Mouse (Mus musculus): ENCODE data around the gene Cst12. TPM values are rescaled to one million over a fixed set of nuclear protein-coding genes. Genes with fewer than 3 reads are reported as not detected.

The Cst12 gene
- total RNA-seq (2014; rRNA removed; ENCODE audit: low replicate concordance) (not detected in 2 replicates), polyA plus RNA-seq (2015; fragmentation: Nextera tagmentation; extraction: Ambion mirVana) (not detected in 2 replicates)

GRCm38 (mm10) chr2:148789142-148789541, at the start of gene Cst12:
Gene Cst12, plus strand, starts transcription at chr2:148789361.
- Histone ChIP-seq H3K4me3 (ENCODE audit: low read depth, low read length) (no peak within 1 kb of the TSS), H3K9me3 (replicated peaks; ENCODE audit: control insufficient read depth, low read length) (no peaks in the 10 kb centered on the region), H3K4me1 (ENCODE audit: control insufficient read depth, insufficient read depth) (no peaks in the 10 kb centered on the region), H3K4me2 (ENCODE audit: low read depth, low read length) (no peak within 1 kb of the TSS), H3K9ac (replicated peaks; ENCODE audit: low read depth, low read length) (no peak within 1 kb of the TSS), H3K27me3 (ENCODE audit: control insufficient read depth, insufficient read depth, low read length) (no peaks in the 10 kb centered on the region), H3K27ac (ENCODE audit: low read depth) (no peak within 1 kb of the TSS), H3K36me3 (replicated peaks; ENCODE audit: control insufficient read depth, insufficient read depth, low read length) (no peaks in the 10 kb centered on the region)
- DNase-seq (ENCODE audit: low spot score): no peak
- ATAC-seq (ENCODE audit: insufficient read depth, low read depth): no peak
- TF ChIP-seq CTCF (IDR thresholded peaks at IDR 0.05; ENCODE audit: low read depth) (no peak), EP300 (IDR thresholded peaks at IDR 0.05; ENCODE audit: low read depth) (no peak)
- 86% methylated on average over 6 of the region's 6 CpGs for WGBS

DNA sequence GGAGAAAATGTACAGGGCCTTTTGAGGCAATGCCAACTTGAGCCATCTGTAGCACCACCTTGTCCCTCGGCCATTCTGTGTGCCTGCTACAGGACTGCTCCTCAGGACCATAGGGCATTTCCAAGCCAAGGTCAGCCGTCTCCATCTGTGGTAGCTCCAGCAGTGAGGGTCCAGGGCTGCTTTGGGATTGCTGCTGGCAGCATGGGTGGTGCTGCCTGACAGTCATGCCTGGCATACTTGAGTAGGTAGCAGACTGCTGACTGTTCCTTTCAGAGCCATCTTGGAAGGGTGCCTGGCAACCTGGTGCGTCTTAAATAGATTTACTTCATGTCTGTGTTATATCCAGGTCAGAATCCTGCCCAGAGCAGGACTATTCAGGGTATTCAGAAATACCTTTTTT, 46.2 kb upstream of the Cst12 start:
- no peak for TF ChIP-seq EP300 (IDR thresholded peaks at IDR 0.05; ENCODE audit: low read depth)
- TF ChIP-seq CTCF (IDR thresholded peaks at IDR 0.05; ENCODE audit: low read depth): no peak
- no peak for DNase-seq (ENCODE audit: low spot score)
- H3K4me3 ChIP-seq (ENCODE audit: low read depth, low read length): no peak overlapping the region
- H3K27me3 ChIP-seq (ENCODE audit: control insufficient read depth, insufficient read depth, low read length): no peaks in the 10 kb centered on the region
- no peak overlapping the region for H3K4me2 ChIP-seq (ENCODE audit: low read depth, low read length)
- WGBS: 56% methylated on average over 3 of the region's 3 CpGs
- no peak overlapping the region for H3K27ac ChIP-seq (ENCODE audit: low read depth)
- no peak for ATAC-seq (ENCODE audit: insufficient read depth, low read depth)
- H3K4me1 ChIP-seq (ENCODE audit: control insufficient read depth, insufficient read depth): 0 out of 2 replicates have a peak, but pooled peaks cover 3% of the 10 kb centered on the region
- H3K9ac ChIP-seq (replicated peaks; ENCODE audit: low read depth, low read length): no peak overlapping the region
- no peaks in the 10 kb centered on the region for H3K36me3 ChIP-seq (replicated peaks; ENCODE audit: control insufficient read depth, insufficient read depth, low read length)
- H3K9me3 ChIP-seq (replicated peaks; ENCODE audit: control insufficient read depth, low read length): peaks cover 5% of the 10 kb centered on the region; the same call in 1 of the 2 replicates

- TF ChIP-seq EP300 (IDR thresholded peaks at IDR 0.05; ENCODE audit: low read depth): no peak
- TF ChIP-seq CTCF (IDR thresholded peaks at IDR 0.05; ENCODE audit: low read depth): no peak
- H3K36me3 ChIP-seq (replicated peaks; ENCODE audit: control insufficient read depth, insufficient read depth, low read length): no peaks in the 10 kb centered on the region
- no peak overlapping the region for H3K27ac ChIP-seq (ENCODE audit: low read depth)
- H3K9me3 ChIP-seq (replicated peaks; ENCODE audit: control insufficient read depth, low read length): peaks cover 5% of the 10 kb centered on the region; the same call in 1 of the 2 replicates
- H3K9ac ChIP-seq (replicated peaks; ENCODE audit: low read depth, low read length): no peak overlapping the region
- no peak for DNase-seq (ENCODE audit: low spot score)
- H3K4me2 ChIP-seq (ENCODE audit: low read depth, low read length): no peak overlapping the region
- no peak overlapping the region for H3K4me3 ChIP-seq (ENCODE audit: low read depth, low read length)
- no peak for ATAC-seq (ENCODE audit: insufficient read depth, low read depth)
- no peaks in the 10 kb centered on the region for H3K27me3 ChIP-seq (ENCODE audit: control insufficient read depth, insufficient read depth, low read length)
- WGBS: 46% methylated on average over 3 of the region's 3 CpGs
- H3K4me1 ChIP-seq (ENCODE audit: control insufficient read depth, insufficient read depth): 0 out of 2 replicates have a peak, but pooled peaks cover 3% of the 10 kb centered on the region
Observed at GRCm38 (mm10) chr2:148743846-148744407, 45.2 kb upstream of the Cst12 start.

- H3K27ac ChIP-seq (ENCODE audit: low read depth): no peak within 1 kb of the TSS
- no peak for TF ChIP-seq EP300 (IDR thresholded peaks at IDR 0.05; ENCODE audit: low read depth)
- no peak for TF ChIP-seq CTCF (IDR thresholded peaks at IDR 0.05; ENCODE audit: low read depth)
- no peak within 1 kb of the TSS for H3K9ac ChIP-seq (replicated peaks; ENCODE audit: low read depth, low read length)
- DNase-seq (ENCODE audit: low spot score) (no peak), ATAC-seq (ENCODE audit: insufficient read depth, low read depth) (no peak)
- no peaks in the 10 kb centered on the region for H3K27me3 ChIP-seq (ENCODE audit: control insufficient read depth, insufficient read depth, low read length)
- no peaks in the 10 kb centered on the region for H3K4me1 ChIP-seq (ENCODE audit: control insufficient read depth, insufficient read depth)
- no peak within 1 kb of the TSS for H3K4me3 ChIP-seq (ENCODE audit: low read depth, low read length)
- 62% methylated on average over 1 of the region's 1 CpGs for WGBS
- no peaks in the 10 kb centered on the region for H3K9me3 ChIP-seq (replicated peaks; ENCODE audit: control insufficient read depth, low read length)
- H3K36me3 ChIP-seq (replicated peaks; ENCODE audit: control insufficient read depth, insufficient read depth, low read length): no peaks in the 10 kb centered on the region
- H3K4me2 ChIP-seq (ENCODE audit: low read depth, low read length): no peak within 1 kb of the TSS
Observed at GRCm38 (mm10) chr2:148750058-148750457, 39.1 kb upstream of the Cst12 start, which contains the start of gene Cstl1. Gene Cstl1, plus strand, starts transcription at chr2:148750358.

DNA sequence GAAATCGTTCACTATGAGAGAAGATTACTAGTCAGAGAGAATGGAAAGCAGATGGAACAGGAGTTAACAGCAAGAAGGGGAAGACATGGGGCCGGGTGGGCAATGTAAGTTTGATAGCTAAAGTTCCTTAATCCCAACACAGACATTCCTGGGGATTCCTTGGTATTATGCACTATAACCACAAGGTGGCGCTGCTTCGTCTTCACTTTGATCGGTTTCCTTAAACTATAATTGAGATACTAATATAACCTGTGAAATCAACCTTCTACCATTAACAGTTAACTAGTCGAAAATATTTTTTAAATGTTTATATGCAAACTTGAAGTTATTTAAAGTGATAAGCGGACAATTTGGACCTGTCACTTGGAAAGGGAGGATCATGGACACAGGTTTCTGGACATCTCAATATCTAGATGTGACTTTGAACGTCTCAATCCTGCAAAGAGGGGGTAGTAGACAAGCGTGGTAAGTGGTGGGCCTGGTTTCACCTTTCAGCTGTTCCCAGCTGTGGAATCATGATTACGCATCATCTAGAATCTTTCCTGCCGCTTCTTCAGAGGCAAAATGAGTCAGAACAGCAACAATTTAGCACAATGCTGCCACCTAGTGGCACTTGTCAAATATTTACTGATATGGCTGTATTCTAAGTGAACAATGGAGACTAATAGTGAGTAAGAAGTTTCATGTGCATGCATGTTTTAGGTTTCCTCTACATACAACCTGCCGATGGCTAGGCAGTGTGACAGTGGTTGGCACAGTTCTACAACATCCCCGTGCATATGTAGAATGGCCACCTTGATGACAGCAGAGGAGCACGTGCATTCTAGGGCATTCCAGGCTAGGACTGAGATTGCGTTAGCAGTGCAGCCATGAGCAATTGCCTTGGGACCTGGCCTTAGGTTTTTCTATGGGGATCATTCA, 37.0 kb upstream of the Cst12 start:
- H3K9ac ChIP-seq (replicated peaks; ENCODE audit: low read depth, low read length): no peak overlapping the region
- peak; percentile 66; the same call in 1 of the 2 replicates for ATAC-seq (ENCODE audit: insufficient read depth, low read depth)
- WGBS: 13% methylated on average over 15 of the region's 15 CpGs

More for the DNA sequence above, 37.0 kb upstream of the Cst12 start:
- Histone ChIP-seq H3K4me1 (ENCODE audit: control insufficient read depth, insufficient read depth) (no peaks in the 10 kb centered on the region), H3K36me3 (replicated peaks; ENCODE audit: control insufficient read depth, insufficient read depth, low read length) (no peaks in the 10 kb centered on the region), H3K27ac (ENCODE audit: low read depth) (no peak overlapping the region), H3K4me3 (ENCODE audit: low read depth, low read length) (peak overlapping the region; percentile 32), H3K27me3 (ENCODE audit: control insufficient read depth, insufficient read depth, low read length) (no peaks in the 10 kb centered on the region), H3K4me2 (ENCODE audit: low read depth, low read length) (peak overlapping the region; percentile 66), H3K9me3 (replicated peaks; ENCODE audit: control insufficient read depth, low read length) (no peaks in the 10 kb centered on the region)
- TF ChIP-seq EP300 (IDR thresholded peaks at IDR 0.05; ENCODE audit: low read depth) (no peak), CTCF (IDR thresholded peaks at IDR 0.05; ENCODE audit: low read depth) (peak; percentile 67)
- DNase-seq (ENCODE audit: low spot score): peak; percentile 83

Measured in heart, postnatal 0 days (tissue).